Mouse (Mus musculus): ENCODE data around the gene C2cd5. TPM values are rescaled to one million over a fixed set of nuclear protein-coding genes. Genes with fewer than 3 reads are reported as not detected.
A peak's percentile ranks its signal among the peaks of the same experiment; 100 is the strongest.
"Not testable (repeated sequence)": the region's sequence is repeated elsewhere in the genome, so short reads cannot be mapped to it uniquely, and the experiment has no call there.

Gene C2cd5
- polyA plus RNA-seq (2012; ENCODE audit: insufficient read depth, insufficient read length, low replicate concordance, missing spikeins) = not detected in 2 replicates

DNA sequence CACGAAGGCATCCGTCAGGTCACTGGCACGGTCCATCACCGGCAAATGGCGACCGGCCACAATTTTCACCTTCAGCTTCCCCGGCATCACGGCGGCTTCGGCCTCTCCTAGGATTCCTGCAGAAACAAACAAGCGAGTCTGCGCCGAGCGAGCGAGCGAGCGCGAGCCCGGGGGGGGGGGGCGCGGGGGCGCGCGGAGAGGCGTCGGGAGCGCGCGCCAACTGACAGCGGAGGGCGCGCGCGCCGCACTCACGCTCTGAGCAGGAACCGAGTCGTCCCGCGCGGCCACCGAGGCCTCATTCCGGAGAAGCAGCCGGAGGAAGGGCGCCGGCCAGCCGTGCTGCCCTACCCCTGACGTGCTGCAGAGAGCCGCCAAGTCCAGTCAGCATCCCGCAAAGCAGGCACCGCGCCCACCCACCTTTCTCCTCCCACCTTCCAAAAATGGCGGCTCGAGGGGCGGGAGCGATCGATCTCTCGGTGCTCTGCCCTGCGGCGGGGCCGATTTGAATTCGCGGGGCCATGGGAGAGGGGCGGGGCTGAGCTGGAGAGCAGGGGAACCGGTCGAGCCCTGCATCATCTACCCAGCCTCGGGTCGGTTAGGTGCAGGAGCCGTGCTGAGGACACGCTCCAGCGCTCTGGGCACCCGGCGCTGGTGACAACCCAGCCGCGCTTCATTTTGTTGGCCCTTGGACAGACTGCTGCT is at the start of gene C2cd5:
C2cd5 (minus strand) TSS at position 461 of the 702 bp plus-strand sequence.
- TF ChIP-seq CTCF (IDR thresholded peaks at IDR 0.05; ENCODE audit: insufficient read depth, low read depth, low read length) (peak; percentile 12; the same call in 1 of the 2 replicates), POLR2A (IDR thresholded peaks at IDR 0.05; ENCODE audit: insufficient read depth, low read depth, low read length) (peak; percentile 96)

DNA sequence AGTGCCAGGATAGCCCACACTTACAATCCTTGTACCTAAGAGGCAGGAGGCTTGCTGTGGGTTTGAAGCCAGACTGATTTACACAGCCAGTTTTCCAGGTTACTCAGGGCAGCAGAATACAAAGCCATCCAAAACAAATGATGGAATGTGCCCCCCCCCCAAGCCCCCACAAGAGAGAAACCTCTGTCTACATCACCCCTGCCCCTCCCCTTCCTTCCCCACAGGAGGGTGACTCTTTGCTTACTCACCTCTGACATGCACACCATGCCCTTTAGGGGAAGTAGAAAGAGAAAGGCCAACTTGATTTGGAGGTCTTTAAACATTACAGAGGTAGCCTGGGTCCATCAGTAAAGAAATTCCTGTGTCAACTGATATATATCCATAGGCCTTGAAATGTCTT is 48.9 kb upstream of the C2cd5 start:
- H3K27ac ChIP-seq (ENCODE audit: insufficient read depth, low read depth, low read length) = no peak overlapping the region
- H3K4me3 ChIP-seq (ENCODE audit: insufficient read depth, low read depth, low read length) = no peak overlapping the region
- H3K4me1 ChIP-seq (ENCODE audit: control insufficient read depth, insufficient read depth, low read length) = peaks cover 2% of the 10 kb centered on the region; the same call in 1 of the 2 replicates
- TF ChIP-seq POLR2A (IDR thresholded peaks at IDR 0.05; ENCODE audit: insufficient read depth, low read depth, low read length) (no peak), CTCF (IDR thresholded peaks at IDR 0.05; ENCODE audit: insufficient read depth, low read depth, low read length) (no peak)

More for the DNA sequence above, at the start of gene C2cd5:
- H3K27ac ChIP-seq (ENCODE audit: insufficient read depth, low read depth, low read length) = peak within 1 kb of the TSS; percentile 97
- under 1% methylated on average over 70 of the region's 75 CpGs for WGBS
- H3K4me1 ChIP-seq (ENCODE audit: control insufficient read depth, insufficient read depth, low read length) = peaks cover 7% of the 10 kb centered on the region
- peak within 1 kb of the TSS; percentile 95 for H3K4me3 ChIP-seq (ENCODE audit: insufficient read depth, low read depth, low read length)

DNA sequence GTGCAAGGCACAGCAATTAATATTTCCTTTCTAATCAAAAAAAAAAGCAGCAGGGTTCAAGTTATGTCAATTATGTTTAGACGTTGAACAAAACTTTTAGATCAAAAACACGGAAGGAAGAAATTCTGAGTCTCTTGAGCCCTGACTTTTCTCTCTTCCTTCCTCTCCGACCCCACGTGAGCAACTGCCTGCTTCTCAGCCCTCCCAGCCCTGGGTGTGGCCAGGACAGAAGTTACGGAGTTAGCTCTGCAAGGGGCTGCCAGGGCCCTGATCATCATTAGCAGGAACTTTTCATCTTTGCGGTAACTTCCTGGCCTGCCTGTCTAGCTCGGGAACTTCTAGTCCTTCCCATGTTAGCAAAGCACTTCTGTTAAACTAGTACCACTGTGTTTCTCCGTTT is 46.8 kb upstream of the C2cd5 start:
- H3K4me3 ChIP-seq (ENCODE audit: insufficient read depth, low read depth, low read length) = no peak overlapping the region
- H3K4me1 ChIP-seq (ENCODE audit: control insufficient read depth, insufficient read depth, low read length) = peaks cover 5% of the 10 kb centered on the region; the same call in 1 of the 2 replicates
- no peak overlapping the region for H3K27ac ChIP-seq (ENCODE audit: insufficient read depth, low read depth, low read length)
- 72% methylated on average over 8 of the region's 8 CpGs for WGBS
- TF ChIP-seq CTCF (IDR thresholded peaks at IDR 0.05; ENCODE audit: insufficient read depth, low read depth, low read length) (no peak), POLR2A (IDR thresholded peaks at IDR 0.05; ENCODE audit: insufficient read depth, low read depth, low read length) (no peak)

DNA sequence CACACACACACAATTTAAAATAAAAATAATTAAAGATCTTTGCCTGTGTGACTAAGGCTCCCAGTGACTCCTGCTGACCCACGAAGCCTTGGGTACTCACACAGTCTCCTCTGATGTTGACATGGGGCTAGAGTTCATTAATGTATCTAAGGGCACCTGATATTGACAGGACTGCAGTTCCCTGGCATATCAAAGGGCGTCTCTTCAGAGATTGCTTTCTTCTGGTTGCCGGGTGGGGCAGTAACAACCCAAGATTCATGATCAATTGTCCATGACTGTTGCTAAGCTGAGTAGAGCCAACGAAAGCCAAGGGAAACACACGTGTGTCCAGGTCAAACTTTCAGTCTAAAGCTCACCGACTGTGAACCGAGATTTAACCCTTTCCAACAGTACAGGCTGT is 45.1 kb upstream of the C2cd5 start:
- no peak overlapping the region for H3K27ac ChIP-seq (ENCODE audit: insufficient read depth, low read depth, low read length)
- no peak for TF ChIP-seq POLR2A (IDR thresholded peaks at IDR 0.05; ENCODE audit: insufficient read depth, low read depth, low read length)
- no peak for TF ChIP-seq CTCF (IDR thresholded peaks at IDR 0.05; ENCODE audit: insufficient read depth, low read depth, low read length)
- WGBS = 78% methylated on average over 7 of the region's 7 CpGs
- H3K4me1 ChIP-seq (ENCODE audit: control insufficient read depth, insufficient read depth, low read length) = peaks cover 5% of the 10 kb centered on the region; the same call in 1 of the 2 replicates
- H3K4me3 ChIP-seq (ENCODE audit: insufficient read depth, low read depth, low read length) = no peak overlapping the region

DNA sequence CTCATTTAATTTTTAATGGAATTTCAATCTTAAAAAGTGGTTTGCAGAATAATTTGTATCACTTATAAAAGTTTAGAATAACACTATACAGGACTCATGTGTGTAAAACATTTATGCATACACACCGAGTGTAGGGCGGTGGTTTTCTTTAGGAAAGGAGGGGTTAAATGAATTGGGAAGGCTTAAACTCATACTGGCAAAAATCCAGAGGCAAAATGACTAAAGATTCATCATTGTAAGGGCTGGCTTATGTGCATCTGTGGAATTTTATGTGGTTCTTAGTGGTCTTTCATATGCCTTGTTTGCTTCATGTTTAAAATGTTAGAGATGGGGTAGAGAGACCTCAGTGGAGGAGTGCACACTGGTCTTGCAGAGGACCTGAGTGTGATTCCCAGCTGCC is 44.6 kb upstream of the C2cd5 start:
- TF ChIP-seq POLR2A (IDR thresholded peaks at IDR 0.05; ENCODE audit: insufficient read depth, low read depth, low read length) (no peak), CTCF (IDR thresholded peaks at IDR 0.05; ENCODE audit: insufficient read depth, low read depth, low read length) (no peak)
- Histone ChIP-seq H3K4me1 (ENCODE audit: control insufficient read depth, insufficient read depth, low read length) (peaks cover 5% of the 10 kb centered on the region; the same call in 1 of the 2 replicates), H3K27ac (ENCODE audit: insufficient read depth, low read depth, low read length) (no peak overlapping the region), H3K4me3 (ENCODE audit: insufficient read depth, low read depth, low read length) (no peak overlapping the region)
- WGBS = 90% methylated on average over 2 of the region's 2 CpGs

DNA sequence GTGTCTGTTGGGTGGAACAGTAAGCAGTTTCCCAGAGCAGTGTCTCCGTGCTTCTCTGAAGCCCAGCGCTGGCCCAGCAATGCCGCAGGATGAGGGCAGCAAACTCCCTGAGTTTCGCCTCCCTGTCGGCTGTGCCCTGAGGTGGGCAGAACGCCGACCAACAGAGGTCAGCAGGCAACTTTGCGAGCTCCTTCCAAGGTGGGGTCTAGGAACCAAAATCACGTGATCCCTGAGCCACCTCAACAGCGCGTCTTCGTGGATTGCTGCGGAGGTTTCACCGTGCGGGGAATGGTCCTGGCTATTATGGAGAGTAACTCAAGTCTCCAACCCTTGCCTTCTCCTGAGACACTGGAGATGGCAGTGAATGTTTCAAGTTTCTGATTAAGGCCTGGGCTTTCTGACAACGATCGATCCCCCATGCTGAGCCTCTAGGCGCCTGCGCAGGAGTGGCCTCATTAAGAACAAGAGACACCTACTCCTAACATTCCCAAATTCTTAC is 43.9 kb upstream of the C2cd5 start:
- Histone ChIP-seq H3K27ac (ENCODE audit: insufficient read depth, low read depth, low read length) (no peak overlapping the region), H3K4me1 (ENCODE audit: control insufficient read depth, insufficient read depth, low read length) (peaks cover 5% of the 10 kb centered on the region; the same call in 1 of the 2 replicates), H3K4me3 (ENCODE audit: insufficient read depth, low read depth, low read length) (peak overlapping the region; percentile 49)
- 25% methylated on average over 19 of the region's 19 CpGs for WGBS
- TF ChIP-seq POLR2A (IDR thresholded peaks at IDR 0.05; ENCODE audit: insufficient read depth, low read depth, low read length) (no peak), CTCF (IDR thresholded peaks at IDR 0.05; ENCODE audit: insufficient read depth, low read depth, low read length) (no peak)

DNA sequence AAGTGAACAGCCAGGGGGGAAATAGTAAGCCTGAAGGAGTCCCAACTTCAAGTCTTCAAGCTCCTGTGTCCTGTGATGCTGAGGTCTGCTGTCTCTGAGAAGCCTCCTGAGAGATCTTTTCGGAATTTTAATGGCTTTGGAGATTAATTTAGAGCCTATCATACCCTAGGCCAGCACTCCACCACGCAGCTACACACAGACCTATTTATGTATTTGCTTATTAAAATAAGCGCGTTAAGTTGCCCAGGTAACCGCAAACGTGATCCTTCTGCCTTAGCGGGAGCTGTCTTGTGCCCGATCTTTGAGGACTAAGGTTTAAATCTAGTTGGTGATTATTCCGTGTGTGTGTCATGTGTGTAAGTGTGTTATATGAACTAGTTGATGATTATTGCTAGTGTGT is 43.4 kb upstream of the C2cd5 start:
- 78% methylated on average over 9 of the region's 9 CpGs for WGBS
- TF ChIP-seq CTCF (IDR thresholded peaks at IDR 0.05; ENCODE audit: insufficient read depth, low read depth, low read length) = no peak
- no peak for TF ChIP-seq POLR2A (IDR thresholded peaks at IDR 0.05; ENCODE audit: insufficient read depth, low read depth, low read length)
- Histone ChIP-seq H3K27ac (ENCODE audit: insufficient read depth, low read depth, low read length) (no peak overlapping the region), H3K4me1 (ENCODE audit: control insufficient read depth, insufficient read depth, low read length) (peaks cover 5% of the 10 kb centered on the region; the same call in 1 of the 2 replicates), H3K4me3 (ENCODE audit: insufficient read depth, low read depth, low read length) (no peak overlapping the region)

DNA sequence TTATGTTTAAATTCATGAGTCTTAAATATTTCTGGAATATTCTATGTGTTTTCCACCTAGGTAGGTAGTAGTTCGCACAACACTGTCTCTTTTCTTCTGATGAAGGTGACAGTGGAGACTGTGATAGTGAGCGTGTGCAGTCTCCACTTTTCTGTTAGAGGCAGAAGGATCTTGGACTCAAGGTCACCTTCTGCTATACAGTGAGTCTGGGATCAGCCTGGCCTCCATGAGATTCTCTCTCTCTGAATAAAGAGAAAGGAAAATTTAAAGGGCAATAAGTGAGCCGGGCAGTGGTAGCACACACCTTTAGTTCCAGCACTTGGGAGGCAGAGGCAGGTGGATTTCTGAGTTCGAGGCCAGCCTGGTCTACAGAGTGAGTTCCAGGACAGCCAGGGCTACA is 42.9 kb upstream of the C2cd5 start:
- Histone ChIP-seq H3K4me3 (ENCODE audit: insufficient read depth, low read depth, low read length) (no peak overlapping the region), H3K4me1 (ENCODE audit: control insufficient read depth, insufficient read depth, low read length) (peaks cover 5% of the 10 kb centered on the region; the same call in 1 of the 2 replicates), H3K27ac (ENCODE audit: insufficient read depth, low read depth, low read length) (no peak overlapping the region)
- 91% methylated on average over 4 of the region's 4 CpGs for WGBS
- no peak for TF ChIP-seq POLR2A (IDR thresholded peaks at IDR 0.05; ENCODE audit: insufficient read depth, low read depth, low read length)
- TF ChIP-seq CTCF (IDR thresholded peaks at IDR 0.05; ENCODE audit: insufficient read depth, low read depth, low read length) = no peak

DNA sequence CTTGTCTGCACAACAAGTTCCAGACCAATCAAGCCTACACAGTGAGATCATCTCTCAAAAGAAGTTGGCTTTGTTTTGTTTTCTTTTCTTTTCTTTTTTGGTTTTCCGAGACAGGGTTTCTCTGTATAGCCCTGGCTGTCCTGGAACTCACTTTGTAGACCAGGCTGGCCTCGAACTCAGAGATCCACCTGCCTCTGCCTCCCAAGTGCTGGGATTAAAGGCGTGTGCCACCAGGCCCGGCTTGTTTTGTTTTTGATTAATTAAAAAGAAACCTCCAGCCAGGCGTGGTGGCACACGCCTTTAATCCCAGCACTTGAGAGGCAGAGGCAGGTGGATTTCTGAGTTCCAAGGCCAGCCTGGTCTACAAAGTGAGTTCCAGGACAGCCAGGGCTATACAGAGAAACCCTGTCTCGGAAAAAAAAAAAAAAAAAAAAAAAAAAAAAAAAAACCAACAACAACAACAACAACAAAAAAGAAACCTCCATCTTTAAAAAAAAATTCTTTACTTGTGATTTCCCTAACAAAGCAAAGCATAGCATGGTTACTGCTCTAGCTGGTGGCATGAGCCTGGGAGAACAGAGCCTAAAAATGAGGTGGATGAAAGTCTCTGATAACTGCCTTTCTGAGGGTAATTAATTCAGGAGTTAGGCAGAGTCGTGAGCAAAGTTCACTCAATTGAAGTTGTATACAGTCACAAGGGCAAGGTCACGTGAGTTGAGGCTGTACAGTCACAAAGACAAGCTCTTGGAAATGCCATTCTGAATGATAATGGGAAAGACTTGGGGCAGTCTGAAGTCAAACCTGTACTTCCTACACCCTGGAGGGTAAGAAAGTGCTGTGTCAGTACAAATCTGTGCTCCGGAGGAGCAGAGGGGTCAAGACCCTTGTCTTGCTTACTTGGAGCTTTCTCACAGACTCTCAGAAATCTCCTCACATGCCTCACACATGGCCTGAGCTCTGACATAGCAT is 42.0 kb upstream of the C2cd5 start:
- WGBS = 88% methylated on average over 10 of the region's 10 CpGs
- H3K27ac ChIP-seq (ENCODE audit: insufficient read depth, low read depth, low read length) = not testable (repeated sequence)

More for the DNA sequence above, 42.0 kb upstream of the C2cd5 start:
- not testable (repeated sequence) for H3K4me3 ChIP-seq (ENCODE audit: insufficient read depth, low read depth, low read length); H3K4me1 ChIP-seq (ENCODE audit: control insufficient read depth, insufficient read depth, low read length)

Measured in olfactory bulb, adult 2 months (tissue).